Mouse (Mus musculus) megakaryocyte-erythroid progenitor cell, adult 5-6 weeks (primary cell): Measurements from ENCODE around the gene Atxn1l. TPM values are rescaled to one million over a fixed set of nuclear protein-coding genes. Genes with fewer than 3 reads are reported as not detected.

Experiments used
- ATAC-seq: replicated peaks from 2 replicates; pipeline ENCODE4 v1.8.0; 2016; ENCODE audit warnings: mild to moderate bottlenecking, inconsistent platforms; ENCODE audit not compliant: severe bottlenecking, poor library complexity, low FRiP score, low TSS enrichment
- total RNA-seq, 2 experiments: library from RNA; stranded (forward) in 1 of 2; stranded (reverse) in 1 of 2; fragments of 200-1000, 215-1000 nt in 1 of 2; fragments of >200 nt in 1 of 2; fragmentation: Nextera tagmentation in 1 of 2; gene quantifications; 2 replicates each; pipeline ENCODE4 v1.2.3; 2014 to 2017

The Atxn1l gene
- total RNA-seq, 2 experiments from 2014 or later, result 8.5 to 8.7 TPM

DNA sequence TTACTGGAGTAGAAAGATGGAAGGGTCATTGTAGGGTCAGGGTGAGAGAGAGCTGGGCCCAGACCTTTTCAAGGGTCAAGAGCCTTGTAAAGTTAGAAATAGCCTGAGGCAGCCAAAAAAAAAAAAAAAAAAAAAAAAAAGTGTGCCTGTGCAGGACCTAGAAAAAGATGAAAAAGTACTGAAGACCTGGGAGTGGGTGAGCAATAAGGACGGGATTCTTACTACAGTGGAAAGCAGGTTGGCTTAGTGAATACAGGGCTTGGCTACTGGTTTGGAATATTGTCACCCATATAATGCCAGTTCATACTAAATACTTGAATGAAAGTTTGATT is 476 bp upstream of the Atxn1l start:
- peak; percentile 2; the same call in 1 of the 2 replicates for ATAC-seq

DNA sequence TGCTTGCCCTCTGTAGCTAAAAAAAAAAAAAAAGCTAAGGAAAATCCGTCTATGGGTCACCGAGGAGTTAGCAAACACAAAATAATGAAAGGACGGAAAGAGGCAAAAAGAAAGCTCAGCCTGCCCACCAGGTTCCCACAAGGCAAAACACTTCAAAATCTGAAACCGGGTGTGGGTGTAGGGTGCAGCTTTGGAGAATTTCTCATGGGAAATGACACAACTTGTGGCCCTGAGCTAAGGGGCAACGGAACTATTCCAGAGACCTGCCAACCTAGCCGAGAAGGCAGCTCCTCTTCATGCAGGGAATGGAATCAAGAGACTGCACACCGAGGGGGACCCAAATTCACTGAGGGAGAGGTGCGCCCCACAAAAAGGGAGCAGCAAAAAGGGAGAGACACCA is 720 bp downstream of the Atxn1l start:
- ATAC-seq, result peak; percentile 42

DNA sequence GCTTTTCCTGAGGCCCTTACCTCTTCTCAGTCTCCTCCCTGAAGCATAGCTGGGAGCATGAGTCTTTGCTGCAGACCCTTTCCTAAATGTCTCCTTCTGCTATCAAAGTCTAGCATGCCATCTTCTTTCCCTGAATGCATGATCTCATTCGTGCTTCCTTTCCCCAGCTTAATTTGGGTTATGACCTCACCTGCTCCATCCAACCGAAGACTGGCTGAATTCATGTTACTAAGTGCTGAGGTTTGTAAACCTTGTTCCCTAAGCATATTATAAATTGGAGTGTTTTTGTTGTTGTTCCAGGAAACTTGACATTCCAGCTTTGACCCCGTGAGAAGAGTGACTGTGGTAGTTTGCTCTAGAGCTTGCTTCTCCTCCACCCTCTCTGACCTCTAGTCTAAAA is 3.5 kb downstream of the Atxn1l start:
- no peak for ATAC-seq

DNA sequence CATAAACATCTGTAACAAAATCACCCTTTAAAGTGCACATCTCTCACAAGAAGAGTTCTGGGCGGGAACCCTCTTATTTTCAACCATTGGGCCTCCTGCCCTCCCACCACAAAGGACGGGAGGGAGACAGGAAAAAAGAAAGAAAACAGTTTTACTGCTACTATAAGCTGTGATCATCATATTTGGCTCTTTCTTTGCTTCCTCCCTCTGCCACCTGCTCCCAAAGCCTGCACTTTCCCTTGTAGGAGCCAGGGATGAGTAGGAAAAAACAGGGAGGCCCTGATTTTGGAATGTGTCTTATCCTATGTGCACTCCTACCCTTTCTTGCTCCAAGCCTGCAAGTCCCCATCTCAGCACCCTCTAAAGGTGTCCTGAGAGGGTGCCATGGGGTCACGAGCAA is 6.5 kb downstream of the Atxn1l start:
- no peak for ATAC-seq

DNA sequence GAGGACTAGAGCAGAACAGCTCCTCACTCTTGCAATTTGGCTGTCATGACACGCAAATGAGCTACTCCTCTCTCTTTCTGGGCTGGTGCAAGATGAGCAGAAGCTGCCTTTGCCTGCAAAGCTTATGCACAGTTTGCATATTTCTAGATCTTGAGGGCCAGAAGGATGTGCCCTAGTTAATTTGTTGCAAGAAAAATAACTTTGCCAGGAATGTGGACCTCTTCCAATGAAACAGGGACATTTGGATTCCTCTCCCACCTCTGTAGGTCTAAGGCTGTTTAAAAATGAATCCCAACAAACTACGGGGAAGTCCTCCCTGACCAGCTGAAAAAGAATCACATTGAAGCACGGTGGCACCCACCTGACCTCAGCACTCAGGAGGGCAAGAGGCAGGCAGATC is 12.4 kb downstream of the Atxn1l start:
- ATAC-seq, result no peak

DNA sequence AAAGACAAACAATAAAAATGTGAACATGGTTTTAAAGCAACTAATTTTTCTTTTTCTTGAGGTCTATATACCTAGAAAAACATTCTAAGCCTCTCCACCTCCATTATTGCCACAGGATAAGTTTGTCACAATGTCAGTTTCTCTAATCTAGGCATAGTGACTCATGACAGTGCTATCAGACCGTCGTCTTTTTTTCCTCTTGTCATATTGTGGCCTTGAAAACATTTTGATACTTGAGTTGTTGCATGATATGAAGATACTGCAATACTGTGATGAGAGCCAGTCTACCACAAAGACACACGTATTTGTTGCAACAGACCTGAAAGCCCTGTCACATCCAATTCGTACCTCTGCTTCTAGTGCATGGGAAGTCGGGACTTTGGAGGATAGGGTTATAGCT is 22.6 kb downstream of the Atxn1l start:
- no peak for ATAC-seq

DNA sequence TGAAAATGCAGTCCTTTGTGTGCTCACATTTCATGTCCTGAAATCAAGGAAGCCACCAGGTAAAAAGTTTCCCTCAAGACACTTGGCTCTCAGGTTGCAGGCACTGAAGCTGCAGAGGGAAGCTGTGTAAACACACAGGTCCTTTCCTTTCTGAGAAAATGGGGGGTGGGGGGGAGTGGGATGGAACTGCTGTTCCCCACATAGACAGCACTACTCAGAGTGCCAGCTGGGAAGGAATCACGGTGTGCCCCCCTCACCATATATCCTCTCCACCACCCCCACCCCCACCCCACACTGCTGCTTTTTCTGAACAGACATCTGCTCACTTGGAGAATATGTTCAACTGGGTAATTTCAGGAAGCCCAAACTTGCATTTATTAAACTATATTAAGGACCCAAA is 25.0 kb downstream of the Atxn1l start:
- no peak for ATAC-seq

DNA sequence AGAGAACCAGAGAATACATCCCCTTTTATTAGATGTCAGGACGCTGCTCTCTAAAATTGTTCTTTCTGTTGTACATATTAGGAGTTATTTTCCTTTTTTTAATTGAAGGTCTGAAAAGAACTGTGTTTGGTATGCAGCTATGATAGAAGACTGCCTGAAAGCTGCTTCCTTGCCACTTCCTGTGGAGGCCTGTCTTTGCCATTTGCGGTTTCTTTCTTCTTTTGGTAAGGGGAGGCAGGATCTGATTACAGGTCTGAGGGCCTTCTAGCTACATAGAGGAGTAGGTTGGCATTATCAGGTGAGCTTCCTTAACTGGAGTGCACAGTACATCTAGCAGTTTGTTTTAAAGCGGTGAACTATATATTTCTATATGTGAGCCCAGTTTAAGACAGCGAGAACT is 29.6 kb downstream of the Atxn1l start:
- no peak for ATAC-seq

DNA sequence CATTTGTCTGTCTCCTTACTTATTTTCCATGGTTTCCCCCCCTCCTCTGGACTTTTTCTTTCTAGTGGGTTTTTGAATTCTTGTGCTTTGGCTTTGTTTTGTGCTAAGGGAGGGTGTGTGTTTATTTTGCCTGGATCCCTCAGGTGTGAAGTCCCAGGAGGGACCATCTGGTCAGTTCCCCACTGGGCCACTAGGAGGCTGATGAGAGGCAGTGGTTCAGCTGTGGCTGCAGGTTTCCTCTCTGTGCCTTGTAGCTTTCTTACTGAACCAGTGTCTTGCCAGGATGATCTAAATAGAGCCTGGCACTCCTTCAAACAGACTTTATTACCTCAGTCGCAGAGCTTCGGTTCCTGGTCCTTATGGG is 30.7 kb downstream of the Atxn1l start:
- peak; percentile 80 for ATAC-seq

DNA sequence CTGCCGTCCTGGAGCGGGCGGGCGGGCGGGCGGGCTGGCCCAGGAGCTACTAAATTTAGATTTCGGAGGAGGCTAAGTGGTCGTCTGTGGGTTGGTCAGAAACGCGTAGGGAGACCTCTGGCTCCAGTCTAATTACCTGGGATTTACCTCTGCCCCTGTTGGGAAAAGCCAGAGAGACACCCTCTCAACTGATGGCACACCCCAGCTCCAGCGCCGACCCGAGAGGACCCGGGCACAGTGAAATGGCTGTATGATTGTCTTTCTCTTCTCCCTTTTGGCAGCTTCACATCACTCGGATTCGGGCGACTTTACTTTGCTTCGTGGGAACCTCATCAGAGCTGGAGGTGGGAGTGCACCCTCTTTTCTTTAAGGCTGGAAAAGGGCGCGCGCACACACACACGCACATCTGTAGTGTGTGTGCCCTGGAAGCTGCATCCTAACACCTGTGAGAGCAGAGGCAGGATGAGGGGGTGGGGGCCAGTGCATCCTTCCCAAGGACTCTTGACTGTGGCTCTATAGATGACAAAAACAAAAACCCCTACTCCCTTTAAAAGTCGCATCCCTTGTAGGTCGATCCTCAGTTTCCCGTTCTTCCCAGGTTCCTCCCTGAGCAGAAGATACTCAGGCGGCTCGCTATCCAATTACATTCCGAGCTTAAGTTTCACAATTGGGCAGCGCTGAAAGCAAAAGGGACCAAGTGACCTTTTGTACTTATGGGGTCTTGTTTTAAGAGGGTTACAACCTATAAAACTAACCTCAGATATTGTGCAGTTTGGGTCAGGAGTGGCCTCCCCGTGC is 31.3 kb downstream of the Atxn1l start:
- ATAC-seq, result 0 out of 2 replicates have a peak, but pooled peaks have one; percentile 1

DNA sequence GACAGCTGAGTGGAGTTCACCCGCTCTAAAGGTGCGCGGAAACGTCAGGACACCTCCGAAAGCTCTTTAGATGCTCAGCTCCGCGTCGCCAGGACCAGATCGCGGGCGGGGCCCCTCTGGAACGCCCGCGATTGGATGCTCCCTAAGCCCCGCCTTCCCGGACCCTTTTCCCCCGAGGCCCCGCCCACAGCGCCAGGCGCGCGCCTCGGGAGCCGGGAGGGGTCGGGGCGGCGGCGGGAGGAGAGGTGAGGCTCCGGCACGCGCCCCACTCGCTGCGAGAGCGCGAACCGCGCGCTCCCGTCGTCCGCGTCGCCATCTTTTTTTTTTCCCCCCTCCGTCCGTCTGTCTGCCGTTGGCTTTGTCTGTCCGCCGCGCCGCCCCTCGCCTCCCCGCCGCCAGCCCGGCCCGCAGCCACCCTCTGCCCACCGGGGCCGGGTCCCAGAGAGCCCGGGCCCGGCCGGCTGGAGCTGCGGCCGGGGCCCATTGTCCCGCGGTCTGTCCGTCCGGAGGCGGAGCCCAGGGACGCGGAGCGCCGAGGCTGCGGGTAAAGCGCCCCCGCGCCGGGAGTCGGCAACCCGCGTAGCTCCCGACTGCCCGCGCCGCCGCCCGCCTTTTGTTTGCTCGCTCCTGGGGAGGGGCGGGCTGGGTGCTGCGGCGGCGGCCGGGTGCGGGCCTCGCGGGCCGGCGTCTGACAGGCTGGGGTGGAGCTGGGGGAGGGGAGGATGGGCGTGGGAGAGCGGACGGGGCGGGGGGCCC is 32.0 kb downstream of the Atxn1l start, which contains the start of gene Zfp821:
Zfp821 (plus strand) TSS at position 227 of the 756 bp plus-strand sequence.
- ATAC-seq, result peak; percentile 87

DNA sequence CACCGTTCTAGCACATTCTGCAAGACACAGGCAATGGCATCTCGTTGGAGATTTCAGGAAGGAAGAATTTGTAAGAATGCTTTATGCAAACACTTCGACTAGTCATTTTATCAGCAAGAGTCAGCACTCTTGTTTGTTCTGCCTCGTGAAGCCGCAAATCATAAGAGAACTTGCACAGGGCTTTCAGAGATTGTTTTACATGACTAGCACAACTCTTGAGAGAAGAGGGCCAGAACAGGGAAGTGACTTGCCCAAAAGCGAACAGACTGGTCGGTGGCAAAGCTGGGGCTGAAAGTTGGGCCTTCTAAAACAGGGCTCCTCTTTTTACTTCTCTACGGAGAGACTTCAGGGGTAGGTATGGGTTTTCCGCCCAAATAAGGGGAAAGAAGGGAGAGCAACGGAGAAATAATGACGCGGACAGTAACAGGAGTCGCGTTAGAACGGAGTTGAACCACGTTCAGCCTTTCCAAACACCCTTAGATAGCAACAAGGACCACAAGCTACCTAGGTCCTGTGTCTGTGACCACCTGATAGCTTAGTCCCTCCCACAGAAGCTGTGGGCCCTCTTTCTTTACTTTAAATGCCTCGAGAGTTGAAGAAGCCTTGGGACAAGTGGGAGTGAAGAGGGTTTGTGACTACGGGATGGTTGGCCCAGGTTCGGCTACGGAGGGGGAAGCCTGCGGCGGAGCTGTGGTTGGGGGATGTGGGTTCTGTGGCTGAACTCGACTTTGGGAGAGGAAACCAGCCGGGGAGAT is 32.8 kb downstream of the Atxn1l start:
- peak; percentile 61 for ATAC-seq

DNA sequence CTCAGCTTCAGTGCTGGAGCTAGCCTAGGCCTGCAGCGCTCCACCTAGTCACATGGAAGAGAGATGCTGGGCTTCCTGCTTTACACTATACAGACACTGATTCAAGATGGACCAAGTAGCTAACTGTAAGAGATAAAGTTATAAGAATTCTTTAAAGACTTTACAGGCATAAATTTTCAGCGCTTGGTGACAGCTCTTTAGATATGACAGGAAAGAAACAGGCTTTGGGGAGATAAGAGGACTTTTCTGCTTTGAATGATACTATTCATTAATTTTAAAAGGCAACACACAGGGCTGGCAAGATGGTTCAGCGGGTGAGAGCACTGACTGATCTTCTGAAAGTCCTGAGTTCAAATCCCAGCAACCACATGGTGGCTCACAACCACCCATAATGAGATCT is 39.1 kb downstream of the Atxn1l start:
- ATAC-seq, result no peak

DNA sequence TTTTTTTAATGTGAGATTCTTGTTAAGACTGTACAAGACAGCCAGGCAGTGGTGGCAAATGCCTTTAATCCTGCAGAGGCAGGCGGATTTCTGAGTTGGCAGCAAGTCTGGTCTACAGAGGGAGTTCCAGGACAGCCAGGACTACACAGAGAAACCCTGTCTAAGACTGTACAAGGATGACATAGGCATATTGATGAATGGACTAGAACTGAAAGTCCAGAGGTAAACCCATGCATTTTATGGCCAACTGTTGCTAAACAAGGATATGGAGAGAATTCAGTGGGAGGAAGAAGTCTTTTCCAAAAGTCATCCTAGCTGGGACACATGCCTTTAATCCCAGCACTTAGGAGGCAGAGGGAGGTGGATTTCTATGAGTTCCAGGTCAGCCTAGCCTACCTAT is 39.8 kb downstream of the Atxn1l start:
- no peak for ATAC-seq

DNA sequence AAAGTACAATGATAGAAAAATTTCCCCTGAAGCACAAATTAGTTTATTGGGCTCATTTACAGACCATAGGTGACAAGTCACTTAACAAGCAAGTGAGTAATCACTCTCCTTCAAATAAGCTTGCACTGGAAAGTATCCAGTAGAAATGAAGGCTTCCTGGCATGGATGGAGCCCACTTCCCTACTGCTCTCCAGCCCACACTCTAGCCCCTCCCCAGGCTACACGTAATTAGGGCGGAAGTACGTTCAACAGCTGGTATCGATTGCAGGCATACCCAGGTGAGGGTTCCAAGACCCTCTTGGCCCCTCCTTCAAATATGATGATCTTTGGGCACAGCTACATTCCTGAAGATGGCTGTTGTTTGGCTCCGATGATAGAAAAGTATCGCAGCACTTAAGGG is 43.4 kb downstream of the Atxn1l start:
- no peak for ATAC-seq

DNA sequence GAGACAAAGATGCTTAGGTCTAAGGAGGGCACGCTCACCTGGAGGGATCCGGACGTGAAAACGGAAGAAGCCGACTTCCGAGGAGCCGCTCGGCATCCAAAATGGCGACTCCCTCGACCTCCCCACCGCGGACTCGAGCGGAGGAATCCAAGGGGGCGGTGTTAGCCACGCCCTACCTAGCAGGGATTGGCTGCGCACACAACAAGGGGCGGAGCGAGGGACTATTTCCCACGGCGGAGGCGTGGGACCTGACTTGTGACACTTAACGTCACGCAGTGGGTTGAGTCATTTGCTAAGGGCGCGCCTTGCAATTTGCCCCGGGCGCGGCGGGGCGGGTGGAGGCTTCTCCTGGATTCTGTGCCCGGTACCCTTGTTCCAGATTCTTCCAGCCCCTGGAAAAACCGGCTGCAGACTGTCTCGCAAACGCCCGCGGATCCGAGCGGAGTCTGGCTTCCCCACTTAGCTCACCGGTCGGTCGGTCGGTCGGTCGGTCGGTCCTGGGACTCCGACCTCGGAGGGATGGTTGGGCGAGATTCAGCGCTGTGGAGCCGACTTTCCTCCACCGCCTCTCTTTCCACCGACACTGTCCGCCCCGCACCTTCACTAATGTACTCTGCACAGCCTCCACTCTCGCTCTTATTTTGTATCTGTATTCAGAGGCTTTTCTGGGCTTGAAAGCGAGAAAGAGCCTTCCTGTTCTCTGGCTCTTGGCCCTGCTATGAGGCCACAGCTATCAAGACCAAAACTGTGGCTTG is 44.2 kb downstream of the Atxn1l start, which contains the start of gene Ist1:
Ist1 (minus strand) TSS at position 115 of the 755 bp plus-strand sequence.
- ATAC-seq, result peak; percentile 92

DNA sequence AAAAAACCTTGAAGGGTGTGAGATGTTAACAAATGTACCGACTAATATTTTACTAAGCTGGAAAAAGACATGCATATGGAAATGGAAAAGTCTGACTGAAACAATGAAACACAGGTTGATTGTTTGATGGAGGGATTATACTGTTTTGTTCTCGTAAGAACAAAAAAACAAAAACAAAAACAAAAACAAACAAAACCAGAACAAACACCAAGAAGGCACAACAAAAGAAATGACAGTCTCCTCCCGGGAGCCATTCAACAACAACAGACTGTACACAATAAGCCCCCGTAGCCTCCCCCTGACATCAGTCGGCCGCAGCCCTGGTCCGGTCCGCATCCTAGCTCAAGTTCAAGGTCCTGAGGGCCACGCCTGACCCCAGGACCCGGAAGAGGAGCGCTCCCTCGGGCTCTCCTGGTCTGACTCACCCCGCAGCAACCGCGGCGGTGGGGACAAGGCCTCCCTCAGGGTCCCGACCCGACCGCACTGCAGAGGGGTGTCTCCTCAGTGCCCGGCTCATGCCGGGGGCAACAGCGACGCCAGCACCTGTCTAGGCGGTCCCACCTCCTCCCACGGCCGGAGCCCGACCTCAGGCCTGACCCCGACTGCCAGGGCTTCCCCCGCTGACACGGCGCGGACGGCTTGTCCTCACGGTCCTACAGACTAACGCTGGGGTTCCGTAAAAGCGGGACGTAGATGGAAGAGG is 44.9 kb downstream of the Atxn1l start:
- peak; percentile 56 for ATAC-seq

DNA sequence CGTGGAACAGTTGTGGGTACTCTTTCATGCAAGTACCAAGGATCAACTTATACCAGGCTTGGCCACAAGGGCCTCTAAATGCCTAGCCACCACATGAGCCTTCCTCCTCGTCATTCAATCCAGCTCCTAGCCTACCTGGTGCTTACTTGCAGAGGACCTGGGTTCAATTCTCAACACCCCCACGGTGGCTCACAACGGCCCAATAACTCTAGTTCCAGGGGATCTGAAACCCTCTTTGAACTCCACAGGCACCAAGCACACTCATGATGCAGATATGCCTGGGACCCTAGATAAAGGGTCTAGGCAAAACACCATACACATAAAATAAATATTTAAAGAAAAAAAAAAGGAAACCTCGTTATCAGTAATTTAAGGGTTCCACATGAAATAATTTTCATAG is 45.8 kb downstream of the Atxn1l start:
- ATAC-seq, result peak; percentile 61

DNA sequence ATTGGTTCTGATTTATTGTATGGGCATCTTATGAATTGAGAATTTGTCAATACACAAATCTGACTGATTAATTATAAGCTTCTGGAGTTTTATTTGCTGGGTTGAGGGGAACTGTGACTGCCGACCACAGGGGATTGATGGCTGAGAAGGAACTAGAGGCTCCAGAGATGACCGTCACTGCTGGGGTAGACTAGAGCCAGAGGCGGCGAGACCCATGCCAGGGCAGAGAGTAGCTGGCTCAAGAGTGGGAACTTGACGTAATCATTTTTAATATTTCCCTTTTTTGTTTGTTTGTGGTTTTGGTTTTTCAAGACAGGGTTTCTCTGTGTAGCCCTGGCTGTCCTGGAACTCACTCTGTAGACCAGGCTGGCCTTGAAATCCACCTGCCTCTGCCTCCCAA is 50.3 kb downstream of the Atxn1l start:
- ATAC-seq, result no peak
